ENCODE assay signal across 21 mouse cellular contexts in genomic region chr17:83098679-83099413, GRCm38 (mm10).
DNase-seq lines count a peak whose midpoint lies in the region; ATAC-seq and TF ChIP-seq lines count a peak whose summit lies in the region.
"Had no signal": no experiment of that assay in that cellular context is flagged by ENCODE, and none has a peak within 500 bp of the region (broad histone marks: within the 10 kb centered on the region; RNA-seq: fewer than 3 reads in every experiment).

No protein-coding gene starts in this region.

- no peaks in the 10 kb centered on the region for H3K27me3 ChIP-seq in forebrain, embryonic 14.5 days (replicated peaks; ENCODE audit: control insufficient read depth, insufficient read depth, low read length)
- H3K27me3 ChIP-seq in forebrain, embryonic 10.5 days (ENCODE audit: poor library complexity, severe bottlenecking), result peaks cover 62% of the 10 kb centered on the region
- peaks cover 8% of the 10 kb centered on the region; the same call in 1 of the 2 replicates for H3K27me3 ChIP-seq in embryonic facial prominence, embryonic 12.5 days
- peaks cover 92% of the 10 kb centered on the region for H3K27me3 ChIP-seq in limb, embryonic 13.5 days
- H3K27me3 ChIP-seq: liver, embryonic 12.5 days; lung, embryonic 15.5 days had no signal

- H3K9me3 ChIP-seq in forebrain, embryonic 14.5 days (replicated peaks; ENCODE audit: control insufficient read depth, low read length), result no peaks in the 10 kb centered on the region
- no peaks in the 10 kb centered on the region for H3K9me3 ChIP-seq in forebrain, embryonic 10.5 days
- no peaks in the 10 kb centered on the region for H3K9me3 ChIP-seq in embryonic facial prominence, embryonic 12.5 days
- no peaks in the 10 kb centered on the region for H3K9me3 ChIP-seq in limb, embryonic 13.5 days
- H3K9me3 ChIP-seq: liver, embryonic 12.5 days; lung, embryonic 15.5 days had no signal

- no peak overlapping the region for H3K9ac ChIP-seq in forebrain, embryonic 14.5 days (ENCODE audit: low read length)
- H3K9ac ChIP-seq in embryonic facial prominence, embryonic 12.5 days, result no peak overlapping the region
- H3K9ac ChIP-seq in limb, embryonic 13.5 days, result no peak overlapping the region
- H3K9ac ChIP-seq: liver, embryonic 12.5 days; lung, embryonic 15.5 days had no signal

- DNase-seq in forebrain, embryonic 14.5 days (ENCODE audit: low spot score), result peak; percentile 76
- no peak for DNase-seq in forebrain, embryonic 10.5 days (ENCODE audit: extremely low spot score, low spot score)
- peak; percentile 24 to 39 for DNase-seq in layer of hippocampus, adult 2 months (ENCODE audit: low spot score in 2 of 2)
- no peak for DNase-seq in layer of hippocampus, postnatal 25 days (ENCODE audit: extremely low spot score in 1 of 2, low spot score in 1 of 2)
- no peak for DNase-seq in embryo, embryonic 11 days
- DNase-seq in ovary, postnatal 14 days (ENCODE audit: low spot score), result no peak
- DNase-seq: adrenal gland, postnatal 14 days; cerebellum, adult 11 months; heart, postnatal 14 days; kidney, adult 9 months; kidney, postnatal 25 days; layer of hippocampus, adult 9-11 months; lung, postnatal 4 days; right cerebral cortex, adult 18-20 months had no signal

- TF ChIP-seq CTCF in layer of hippocampus, adult 2 months (conservative IDR thresholded peaks at IDR 0.05), result no peak

- no peaks in the 10 kb centered on the region for H3K36me3 ChIP-seq in forebrain, embryonic 14.5 days (ENCODE audit: control insufficient read depth, insufficient read depth, low read length)
- no peaks in the 10 kb centered on the region for H3K36me3 ChIP-seq in forebrain, embryonic 10.5 days (replicated peaks)
- no peaks in the 10 kb centered on the region for H3K36me3 ChIP-seq in embryonic facial prominence, embryonic 12.5 days
- no peaks in the 10 kb centered on the region for H3K36me3 ChIP-seq in limb, embryonic 13.5 days
- H3K36me3 ChIP-seq: G1E; liver, embryonic 12.5 days; lung, embryonic 15.5 days had no signal

- peak; percentile 82; the same call in 1 of the 2 replicates for ATAC-seq in forebrain, embryonic 14.5 days
- 0 out of 2 replicates have a peak, but pooled peaks have one; percentile 37 for ATAC-seq in embryonic facial prominence, embryonic 12.5 days (ENCODE audit: insufficient number of reproducible peaks, insufficient read depth, low FRiP score, low TSS enrichment)
- ATAC-seq in limb, embryonic 13.5 days (ENCODE audit: low FRiP score, low read depth), result 0 out of 2 replicates have a peak, but pooled peaks have one; percentile 18
- ATAC-seq: inflammation-experienced regulatory T-cells, adult 6 months; liver, embryonic 12.5 days had no signal

- H3K4me2 ChIP-seq in forebrain, embryonic 14.5 days (ENCODE audit: low read length), result no peak overlapping the region
- H3K4me2 ChIP-seq in embryonic facial prominence, embryonic 12.5 days (replicated peaks), result no peak overlapping the region
- no peak overlapping the region for H3K4me2 ChIP-seq in limb, embryonic 13.5 days (replicated peaks)
- H3K4me2 ChIP-seq: heart, embryonic 11.5 days; liver, embryonic 12.5 days; lung, embryonic 15.5 days had no signal

- no peaks in the 10 kb centered on the region for H3K4me1 ChIP-seq in forebrain, embryonic 14.5 days (ENCODE audit: control insufficient read depth, insufficient read depth, low read length)
- peaks cover 10% of the 10 kb centered on the region for H3K4me1 ChIP-seq in forebrain, embryonic 10.5 days
- peaks cover 20% of the 10 kb centered on the region for H3K4me1 ChIP-seq in embryonic facial prominence, embryonic 12.5 days
- peaks cover 45% of the 10 kb centered on the region for H3K4me1 ChIP-seq in limb, embryonic 13.5 days

- H3K4me3 ChIP-seq in forebrain, embryonic 14.5 days (ENCODE audit: low read depth, low read length), result no peak overlapping the region
- H3K4me3 ChIP-seq in forebrain, embryonic 10.5 days, result no peak overlapping the region
- no peak overlapping the region for H3K4me3 ChIP-seq in layer of hippocampus, adult 2 months
- H3K4me3 ChIP-seq in embryonic facial prominence, embryonic 12.5 days, result no peak overlapping the region
- no peak overlapping the region for H3K4me3 ChIP-seq in limb, embryonic 13.5 days
- H3K4me3 ChIP-seq: liver, embryonic 12.5 days; lung, embryonic 15.5 days had no signal

- H3K27ac ChIP-seq in forebrain, embryonic 14.5 days (ENCODE audit: low read depth, low read length), result 0 out of 2 replicates have a peak overlapping the region, but pooled peaks have one; percentile 40
- no peak overlapping the region for H3K27ac ChIP-seq in forebrain, embryonic 10.5 days
- no peak overlapping the region for H3K27ac ChIP-seq in layer of hippocampus, adult 2 months
- H3K27ac ChIP-seq in embryonic facial prominence, embryonic 12.5 days, result peak overlapping the region; percentile 57
- H3K27ac ChIP-seq in limb, embryonic 13.5 days, result no peak overlapping the region
- H3K27ac ChIP-seq: liver, embryonic 12.5 days; lung, embryonic 15.5 days had no signal

- 65% methylated on average over 12 of the region's 12 CpGs for WGBS in forebrain, embryonic 14.5 days
- WGBS in forebrain, embryonic 10.5 days, result 63% methylated on average over 12 of the region's 12 CpGs
- 38% methylated on average over 12 of the region's 12 CpGs for WGBS in embryonic facial prominence, embryonic 12.5 days
- 24% methylated on average over 12 of the region's 12 CpGs for WGBS in limb, embryonic 13.5 days

Comparison
In these comparisons a context has a peak if more than half of its experiments do, and no peak if none do; other contexts are left out.
1. DNase-seq: peak in forebrain, embryonic 14.5 days (single experiment) and layer of hippocampus, adult 2 months (2 of 2); none in forebrain, embryonic 10.5 days (single experiment), layer of hippocampus, postnatal 25 days (0 of 2), embryo, embryonic 11 days (single experiment) and ovary, postnatal 14 days (single experiment).
2. H3K27ac ChIP-seq: peak in forebrain, embryonic 14.5 days (single experiment) and embryonic facial prominence, embryonic 12.5 days (single experiment); none in forebrain, embryonic 10.5 days (single experiment), layer of hippocampus, adult 2 months (single experiment) and limb, embryonic 13.5 days (single experiment).
3. ATAC-seq: peak in every context shown above with its lines; median percentile 82 in forebrain, embryonic 14.5 days; 37 in embryonic facial prominence, embryonic 12.5 days; 18 in limb, embryonic 13.5 days.